Mouse (Mus musculus): Measurements from ENCODE around the gene Snd1.

DNA sequence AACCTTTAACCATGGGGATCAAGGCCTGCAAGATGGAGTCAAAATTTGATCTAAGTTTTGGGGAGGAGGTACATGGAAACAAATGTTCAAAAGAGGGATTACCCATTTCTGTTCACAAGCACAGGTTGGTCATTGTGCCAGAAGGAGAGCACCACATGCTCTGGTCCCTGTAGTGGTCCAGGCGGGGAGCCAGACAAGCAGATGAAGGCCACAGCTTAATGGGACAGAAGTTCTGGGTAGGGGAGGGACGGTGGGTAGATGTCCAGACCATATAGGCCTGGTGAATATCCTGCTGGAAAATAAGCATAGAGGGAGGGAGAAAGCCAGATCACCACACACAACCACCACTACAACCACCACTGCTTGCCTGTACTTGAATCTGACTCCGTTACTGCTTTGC is 503.9 kb downstream of the Snd1 start:
- TF ChIP-seq CTCF (IDR thresholded peaks at IDR 0.05; ENCODE audit: low read depth) (no peak), EP300 (IDR thresholded peaks at IDR 0.05; ENCODE audit: low read depth) (no peak)

All from liver, postnatal 0 days (tissue).